Mouse (Mus musculus): ENCODE results near the gene Gm11237.
"Not testable (repeated sequence)": the region's sequence is repeated elsewhere in the genome, so short reads cannot be mapped to it uniquely, and the experiment has no call there.

DNA sequence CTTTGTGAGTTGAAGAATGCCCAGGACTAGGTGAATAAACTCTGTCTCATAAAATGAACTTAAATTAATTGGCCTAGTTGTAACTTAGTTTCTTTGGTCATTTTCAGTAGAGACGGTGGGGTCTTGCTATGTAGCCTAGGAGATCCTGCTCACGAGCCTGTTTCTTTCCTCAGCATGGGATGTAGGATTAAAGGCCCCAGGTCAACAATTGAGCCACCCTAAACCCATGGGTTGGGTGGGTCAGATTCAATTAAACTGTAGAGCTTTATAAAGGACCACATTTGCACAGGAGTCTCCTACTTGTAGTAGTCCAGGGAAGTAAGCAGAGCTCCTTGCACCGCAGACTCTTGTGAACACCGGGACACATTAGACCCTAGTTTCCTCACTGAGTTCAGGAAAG, 45.3 kb downstream of the Gm11237 start, which contains the start of gene Gm11239:
- not testable (repeated sequence) for TF ChIP-seq POLR2A (IDR thresholded peaks at IDR 0.05; ENCODE audit: borderline replicate concordance, control insufficient read depth, low read depth, low read length); CTCF (IDR thresholded peaks at IDR 0.05; ENCODE audit: control insufficient read depth, insufficient read depth, low read length)
